Comparison of ENCODE assay signal across 8 mouse cellular contexts in genomic region chr11:60699524-60700075, GRCm38 (mm10). TPM values are rescaled to one million over a fixed set of nuclear protein-coding genes. Genes with fewer than 3 reads are reported as not detected.
DNase-seq lines count a peak whose midpoint lies in the region; ATAC-seq and TF ChIP-seq lines count a peak whose summit lies in the region.

Llgl1 (plus strand) TSS chr11:60699723.

- H3K36me3 ChIP-seq in embryonic facial prominence, embryonic 12.5 days = peaks cover 12% of the 10 kb centered on the region
- H3K36me3 ChIP-seq in kidney, adult 2 months (ENCODE audit: control insufficient read depth, insufficient read depth, low read length) = no peaks in the 10 kb centered on the region
- peaks cover 21% of the 10 kb centered on the region for H3K36me3 ChIP-seq in limb, embryonic 13.5 days
- peaks cover under 1% of the 10 kb centered on the region for H3K36me3 ChIP-seq in midbrain, embryonic 16.5 days (ENCODE audit: control insufficient read depth, insufficient read depth, low read length)

- peak within 1 kb of the TSS; percentile 94 for H3K9ac ChIP-seq in embryonic facial prominence, embryonic 12.5 days
- peak within 1 kb of the TSS; percentile 80 for H3K9ac ChIP-seq in limb, embryonic 13.5 days
- H3K9ac ChIP-seq in midbrain, embryonic 16.5 days (ENCODE audit: low read depth, low read length) = peak within 1 kb of the TSS; percentile 95

- H3K4me2 ChIP-seq in embryonic facial prominence, embryonic 12.5 days (replicated peaks) = peak within 1 kb of the TSS; percentile 87
- peak within 1 kb of the TSS; percentile 90 for H3K4me2 ChIP-seq in limb, embryonic 13.5 days (replicated peaks)
- H3K4me2 ChIP-seq in midbrain, embryonic 16.5 days (ENCODE audit: low read length) = peak within 1 kb of the TSS; percentile 93

- peak within 1 kb of the TSS; percentile 89 for H3K27ac ChIP-seq in embryonic facial prominence, embryonic 12.5 days
- H3K27ac ChIP-seq in kidney, adult 2 months (ENCODE audit: insufficient read depth, low read depth, low read length) = peak within 1 kb of the TSS; percentile 77
- peak within 1 kb of the TSS; percentile 84 for H3K27ac ChIP-seq in limb, embryonic 13.5 days
- peak within 1 kb of the TSS; percentile 90 for H3K27ac ChIP-seq in midbrain, embryonic 16.5 days (ENCODE audit: low read length)

- H3K27me3 ChIP-seq in embryonic facial prominence, embryonic 12.5 days = no peaks in the 10 kb centered on the region
- no peaks in the 10 kb centered on the region for H3K27me3 ChIP-seq in kidney, adult 2 months (replicated peaks; ENCODE audit: control insufficient read depth, insufficient read depth, low read length)
- H3K27me3 ChIP-seq in limb, embryonic 13.5 days = no peaks in the 10 kb centered on the region
- H3K27me3 ChIP-seq in midbrain, embryonic 16.5 days (ENCODE audit: control insufficient read depth, insufficient read depth, low read depth, low read length) = no peaks in the 10 kb centered on the region

- ATAC-seq in embryonic facial prominence, embryonic 12.5 days (ENCODE audit: insufficient number of reproducible peaks, insufficient read depth, low FRiP score, low TSS enrichment) = peak; percentile 85
- peak; percentile 88 for ATAC-seq in limb, embryonic 13.5 days (ENCODE audit: low FRiP score, low read depth)
- peak; percentile 90 for ATAC-seq in midbrain, embryonic 16.5 days

- peak within 1 kb of the TSS; percentile 87 for H3K4me3 ChIP-seq in embryonic facial prominence, embryonic 12.5 days
- peak within 1 kb of the TSS; percentile 80 for H3K4me3 ChIP-seq in kidney, adult 2 months (ENCODE audit: insufficient read depth, low read depth, low read length)
- peak within 1 kb of the TSS; percentile 89 for H3K4me3 ChIP-seq in limb, embryonic 13.5 days
- peak within 1 kb of the TSS; percentile 90 for H3K4me3 ChIP-seq in midbrain, embryonic 16.5 days (ENCODE audit: low read depth, low read length)

- WGBS in embryonic facial prominence, embryonic 12.5 days = under 1% methylated on average over 64 of the region's 73 CpGs
- WGBS in kidney, adult 2 months = 0% methylated on average over 65 of the region's 73 CpGs
- under 1% methylated on average over 49 of the region's 73 CpGs for WGBS in limb, embryonic 13.5 days
- under 1% methylated on average over 59 of the region's 73 CpGs for WGBS in midbrain, embryonic 16.5 days

- H3K9me3 ChIP-seq in embryonic facial prominence, embryonic 12.5 days = no peaks in the 10 kb centered on the region
- no peaks in the 10 kb centered on the region for H3K9me3 ChIP-seq in limb, embryonic 13.5 days
- H3K9me3 ChIP-seq in midbrain, embryonic 16.5 days (replicated peaks; ENCODE audit: control insufficient read depth, low read length, poor library complexity, severe bottlenecking) = no peaks in the 10 kb centered on the region

- TF ChIP-seq POLR2A in kidney, adult 2 months (IDR thresholded peaks at IDR 0.05; ENCODE audit: low read depth, low read length) = no peak

- H3K4me1 ChIP-seq in embryonic facial prominence, embryonic 12.5 days = peaks cover 33% of the 10 kb centered on the region
- H3K4me1 ChIP-seq in kidney, adult 2 months (ENCODE audit: control insufficient read depth, insufficient read depth, low read length) = no peaks in the 10 kb centered on the region; the same call in 1 of the 2 replicates
- H3K4me1 ChIP-seq in limb, embryonic 13.5 days = peaks cover 40% of the 10 kb centered on the region
- peaks cover 38% of the 10 kb centered on the region for H3K4me1 ChIP-seq in midbrain, embryonic 16.5 days (ENCODE audit: control insufficient read depth, insufficient read depth, low read length)

- peak; percentile 97 for DNase-seq in 3134 (ENCODE audit: extremely low read depth, insufficient read length, low spot score)
- DNase-seq in adrenal gland, postnatal 25 days = peak; percentile 91
- peak; percentile 88 to 91 for DNase-seq in heart, adult 18-20 months
- peak; percentile 91 for DNase-seq in kidney, adult 2 months
- DNase-seq in spleen, postnatal 10 days (ENCODE audit: low spot score in 2 of 2) = peak; percentile 84 to 86

- TF ChIP-seq CTCF in kidney, adult 2 months (conservative IDR thresholded peaks at IDR 0.05; ENCODE audit: insufficient read depth, insufficient read length, low read depth, low read length) = no peak

RNA-seq across cellular contexts. Expression of gene Llgl1, which starts in this region (rescaled TPM):
- 25.6 and 28.6 TPM in 2 replicates for total RNA-seq in adrenal gland, postnatal 25 days (2021)
- 105 and 110 TPM in 2 replicates for polyA plus RNA-seq in embryonic facial prominence, embryonic 12.5 days (2016; fragmentation: Nextera tagmentation; extraction: Ambion mirVana)
- 10 to 100 TPM; 10.4 to 10.8 TPM for total RNA-seq in heart, adult 18-20 months (2021)
- polyA plus RNA-seq in kidney, adult 2 months (2012; rRNA removed) = 26.2 and 30.6 TPM in 2 replicates
- 76.6 and 83.9 TPM in 2 replicates for polyA plus RNA-seq in limb, embryonic 13.5 days (2015; fragmentation: Nextera tagmentation; extraction: Ambion mirVana)
- 44.4 and 46.8 TPM in 2 replicates for polyA plus RNA-seq in midbrain, embryonic 16.5 days (2015; fragmentation: Nextera tagmentation; extraction: Ambion mirVana)

Comparison
In these comparisons a context has a peak if more than half of its experiments do, and no peak if none do; other contexts are left out.
1. Peak in every context shown above with its lines: DNase-seq, ATAC-seq, H3K4me3 ChIP-seq and H3K27ac ChIP-seq.